Mouse (Mus musculus): ENCODE measurements around the gene Pigp. TPM values are rescaled to one million over a fixed set of nuclear protein-coding genes. Genes with fewer than 3 reads are reported as not detected.

Pigp gene
- 165 and 173 TPM in 2 replicates for polyA plus RNA-seq (2015; fragmentation: Nextera tagmentation; extraction: Ambion mirVana)

GRCm38 (mm10) chr16:94371301-94371931 is at the start of gene Pigp:
Pigp (minus strand) TSS chr16:94371842.
- Histone ChIP-seq H3K27me3 (replicated peaks; ENCODE audit: control insufficient read depth, insufficient read depth, low read length) (no peaks in the 10 kb centered on the region), H3K27ac (ENCODE audit: low read depth, low read length) (peak within 1 kb of the TSS; percentile 91), H3K9ac (ENCODE audit: low read depth, low read length) (peak within 1 kb of the TSS; percentile 84), H3K4me2 (replicated peaks; ENCODE audit: low read depth) (peak within 1 kb of the TSS; percentile 88), H3K36me3 (ENCODE audit: control insufficient read depth, insufficient read depth) (no peaks in the 10 kb centered on the region), H3K4me1 (replicated peaks; ENCODE audit: control insufficient read depth, insufficient read depth, low read length) (peaks cover 4% of the 10 kb centered on the region; the same call in 1 of the 2 replicates), H3K9me3 (ENCODE audit: control insufficient read depth) (no peaks in the 10 kb centered on the region), H3K4me3 (ENCODE audit: low read depth, low read length) (peak within 1 kb of the TSS; percentile 87)
- peak; percentile 61 for ATAC-seq
- TF ChIP-seq CTCF (IDR thresholded peaks at IDR 0.05; ENCODE audit: low read depth), result peak; percentile 52
- under 1% methylated on average over 42 of the region's 43 CpGs for WGBS

GRCm38 (mm10) chr16:94420498-94420897 is 48.9 kb upstream of the Pigp start:
- Histone ChIP-seq H3K4me1 (replicated peaks; ENCODE audit: control insufficient read depth, insufficient read depth, low read length) (no peaks in the 10 kb centered on the region), H3K4me2 (replicated peaks; ENCODE audit: low read depth) (no peak overlapping the region), H3K27ac (ENCODE audit: low read depth, low read length) (no peak overlapping the region), H3K27me3 (replicated peaks; ENCODE audit: control insufficient read depth, insufficient read depth, low read length) (no peaks in the 10 kb centered on the region), H3K9me3 (ENCODE audit: control insufficient read depth) (no peaks in the 10 kb centered on the region), H3K36me3 (ENCODE audit: control insufficient read depth, insufficient read depth) (peaks cover 54% of the 10 kb centered on the region), H3K4me3 (ENCODE audit: low read depth, low read length) (no peak overlapping the region), H3K9ac (ENCODE audit: low read depth, low read length) (no peak overlapping the region)
- TF ChIP-seq CTCF (IDR thresholded peaks at IDR 0.05; ENCODE audit: low read depth), result peak; percentile 55
- no peak for ATAC-seq
- 92% methylated on average over 3 of the region's 3 CpGs for WGBS

- TF ChIP-seq CTCF (IDR thresholded peaks at IDR 0.05; ENCODE audit: low read depth), result no peak
- no peak overlapping the region for H3K4me2 ChIP-seq (replicated peaks; ENCODE audit: low read depth)
- no peaks in the 10 kb centered on the region for H3K4me1 ChIP-seq (replicated peaks; ENCODE audit: control insufficient read depth, insufficient read depth, low read length)
- no peaks in the 10 kb centered on the region for H3K9me3 ChIP-seq (ENCODE audit: control insufficient read depth)
- H3K4me3 ChIP-seq (ENCODE audit: low read depth, low read length), result no peak overlapping the region
- peaks cover 15% of the 10 kb centered on the region for H3K36me3 ChIP-seq (ENCODE audit: control insufficient read depth, insufficient read depth)
- no peak overlapping the region for H3K9ac ChIP-seq (ENCODE audit: low read depth, low read length)
- H3K27ac ChIP-seq (ENCODE audit: low read depth, low read length), result no peak overlapping the region
- 90% methylated on average over 6 of the region's 6 CpGs for WGBS
- H3K27me3 ChIP-seq (replicated peaks; ENCODE audit: control insufficient read depth, insufficient read depth, low read length), result no peaks in the 10 kb centered on the region
- no peak for ATAC-seq
These were observed 42.5 kb upstream of the Pigp start for GRCm38 (mm10) chr16:94414151-94414550.

GRCm38 (mm10) chr16:94412760-94413159 is 41.1 kb upstream of the Pigp start:
- Histone ChIP-seq H3K27ac (ENCODE audit: low read depth, low read length) (no peak overlapping the region), H3K9ac (ENCODE audit: low read depth, low read length) (no peak overlapping the region), H3K4me2 (replicated peaks; ENCODE audit: low read depth) (no peak overlapping the region), H3K36me3 (ENCODE audit: control insufficient read depth, insufficient read depth) (peaks cover 7% of the 10 kb centered on the region), H3K9me3 (ENCODE audit: control insufficient read depth) (no peaks in the 10 kb centered on the region), H3K4me1 (replicated peaks; ENCODE audit: control insufficient read depth, insufficient read depth, low read length) (no peaks in the 10 kb centered on the region), H3K27me3 (replicated peaks; ENCODE audit: control insufficient read depth, insufficient read depth, low read length) (no peaks in the 10 kb centered on the region), H3K4me3 (ENCODE audit: low read depth, low read length) (no peak overlapping the region)
- ATAC-seq, result 0 out of 2 replicates have a peak, but pooled peaks have one; percentile 22
- 0 out of 2 replicates have a peak, but pooled peaks have one; percentile 24 for TF ChIP-seq CTCF (IDR thresholded peaks at IDR 0.05; ENCODE audit: low read depth)
- 82% methylated on average over 4 of the region's 4 CpGs for WGBS

GRCm38 (mm10) chr16:94412198-94412597 is 40.6 kb upstream of the Pigp start:
- Histone ChIP-seq H3K27ac (ENCODE audit: low read depth, low read length) (no peak overlapping the region), H3K9me3 (ENCODE audit: control insufficient read depth) (no peaks in the 10 kb centered on the region), H3K4me3 (ENCODE audit: low read depth, low read length) (no peak overlapping the region), H3K27me3 (replicated peaks; ENCODE audit: control insufficient read depth, insufficient read depth, low read length) (no peaks in the 10 kb centered on the region), H3K4me2 (replicated peaks; ENCODE audit: low read depth) (no peak overlapping the region), H3K9ac (ENCODE audit: low read depth, low read length) (no peak overlapping the region), H3K36me3 (ENCODE audit: control insufficient read depth, insufficient read depth) (peaks cover 9% of the 10 kb centered on the region), H3K4me1 (replicated peaks; ENCODE audit: control insufficient read depth, insufficient read depth, low read length) (no peaks in the 10 kb centered on the region)
- no peak for TF ChIP-seq CTCF (IDR thresholded peaks at IDR 0.05; ENCODE audit: low read depth)
- 49% methylated on average over 2 of the region's 2 CpGs for WGBS
- ATAC-seq, result peak; percentile 66

- H3K4me3 ChIP-seq (ENCODE audit: low read depth, low read length), result no peak overlapping the region
- no peak for ATAC-seq
- no peaks in the 10 kb centered on the region for H3K27me3 ChIP-seq (replicated peaks; ENCODE audit: control insufficient read depth, insufficient read depth, low read length)
- H3K9me3 ChIP-seq (ENCODE audit: control insufficient read depth), result no peaks in the 10 kb centered on the region
- no peak overlapping the region for H3K4me2 ChIP-seq (replicated peaks; ENCODE audit: low read depth)
- peaks cover 15% of the 10 kb centered on the region for H3K36me3 ChIP-seq (ENCODE audit: control insufficient read depth, insufficient read depth)
- no peak for TF ChIP-seq CTCF (IDR thresholded peaks at IDR 0.05; ENCODE audit: low read depth)
- no peak overlapping the region for H3K9ac ChIP-seq (ENCODE audit: low read depth, low read length)
- 84% methylated on average over 3 of the region's 3 CpGs for WGBS
- H3K27ac ChIP-seq (ENCODE audit: low read depth, low read length), result no peak overlapping the region
- H3K4me1 ChIP-seq (replicated peaks; ENCODE audit: control insufficient read depth, insufficient read depth, low read length), result no peaks in the 10 kb centered on the region
These were observed 39.6 kb upstream of the Pigp start for GRCm38 (mm10) chr16:94411287-94411686.
